Mouse (Mus musculus) spleen, embryonic (tissue): ENCODE data around the gene H2-Q6.
"Not testable (repeated sequence)": the region's sequence is repeated elsewhere in the genome, so short reads cannot be mapped to it uniquely, and the experiment has no call there.

Source experiments
- CTCF ChIA-PET: fragments of 350-600 bp; sonication (Branson Sonifier 250); formaldehyde crosslinking; loops from one replicate; lab custom pipeline; 2022; lab: Charles Lee

Gene H2-Q6

DNA sequence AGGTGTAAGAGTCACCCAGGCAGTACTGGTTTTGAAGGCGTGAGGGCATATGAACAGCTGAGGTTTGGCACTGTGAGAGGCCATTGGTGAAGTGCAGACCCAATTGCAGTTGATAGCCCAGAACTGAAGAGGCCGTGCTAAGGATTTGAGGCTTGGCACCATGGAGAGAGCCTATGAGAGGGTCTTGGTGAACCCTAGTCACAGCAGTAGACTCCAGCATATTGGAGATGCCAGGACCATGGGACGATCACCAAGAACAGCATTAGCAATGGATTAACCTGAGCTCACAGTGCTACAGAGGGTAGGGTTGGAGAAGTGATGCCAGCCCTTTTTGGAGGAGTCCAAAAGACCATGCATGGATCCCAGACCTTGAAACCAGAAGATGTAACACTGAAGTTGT lies 7.5 kb downstream of the H2-Q6 start:
- CTCF ChIA-PET, result not testable (repeated sequence)

DNA sequence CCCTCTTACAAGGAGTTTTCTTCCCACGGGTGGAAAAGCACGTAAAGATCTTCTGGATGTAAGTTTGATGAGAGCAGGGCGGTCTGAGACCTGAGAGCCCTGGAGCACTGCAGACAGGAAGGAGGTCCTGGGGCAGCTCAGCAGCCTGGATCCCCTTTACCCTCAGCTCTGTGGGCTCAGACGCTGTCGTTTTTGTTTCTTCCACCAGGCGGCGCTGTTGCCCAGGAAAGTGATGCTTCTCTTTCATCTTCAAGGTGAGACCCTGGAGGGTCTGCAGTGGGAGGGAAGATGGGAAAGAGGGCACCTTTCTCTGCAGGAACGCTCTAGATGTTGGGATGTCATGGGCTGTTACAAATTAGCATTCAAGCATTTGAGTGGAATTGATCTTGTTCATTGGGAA lies 10.2 kb downstream of the H2-Q6 start:
- CTCF ChIA-PET, result interaction anchor here (0.7 kb wide), 1 partner anchor 16 kb away, joined by 3 read pairs; no protein-coding TSS in a partner anchor

DNA sequence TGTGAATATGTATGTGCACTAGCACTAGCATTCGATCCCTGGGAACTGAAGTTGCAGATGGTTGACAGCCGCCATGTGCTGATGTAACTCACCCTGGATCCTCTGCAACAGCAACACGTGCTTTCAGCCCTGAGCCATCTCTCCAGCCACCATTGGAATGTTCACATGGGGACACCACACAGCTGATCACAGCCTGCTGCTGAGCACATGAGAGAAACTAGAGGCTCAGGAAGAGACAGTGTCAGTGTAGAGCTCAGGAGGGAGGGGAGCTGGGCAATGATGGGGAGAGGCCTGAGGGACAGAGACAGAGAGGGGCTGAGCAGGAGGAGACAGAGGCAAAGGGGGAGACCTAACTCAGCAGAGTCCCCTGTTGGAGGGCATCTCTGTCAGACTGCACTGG lies 10.9 kb downstream of the H2-Q6 start:
- CTCF ChIA-PET, result not testable (repeated sequence)

DNA sequence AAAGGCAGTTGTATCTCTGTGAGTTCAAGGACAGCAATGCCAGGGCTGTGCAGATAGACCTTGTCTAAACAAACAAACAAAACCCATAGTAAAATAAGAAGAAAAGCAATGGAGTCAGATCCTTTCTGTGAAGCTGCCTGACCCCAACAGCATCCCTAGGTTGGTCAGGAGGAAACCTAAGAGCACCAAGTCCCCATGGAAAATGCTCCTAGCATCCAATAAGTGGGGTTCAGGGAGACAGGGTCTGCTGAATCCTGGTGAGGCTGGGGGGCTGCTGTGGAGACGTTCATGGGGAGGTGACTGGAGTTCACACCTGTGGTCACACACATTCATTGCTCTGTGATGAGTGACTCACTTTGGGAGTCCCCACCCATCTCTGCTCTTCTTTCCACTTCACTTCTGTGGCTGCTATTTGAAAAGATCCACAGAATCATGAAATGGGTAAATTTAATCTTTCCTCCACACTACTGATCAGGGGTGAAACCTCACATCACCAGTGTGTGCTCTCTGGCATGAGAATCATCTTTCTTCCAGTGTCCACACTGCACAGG lies 12.8 kb downstream of the H2-Q6 start:
- CTCF ChIA-PET, result interaction anchor here (0.7 kb wide), 1 partner anchor 17 kb away, joined by 5 read pairs; no protein-coding TSS in a partner anchor

DNA sequence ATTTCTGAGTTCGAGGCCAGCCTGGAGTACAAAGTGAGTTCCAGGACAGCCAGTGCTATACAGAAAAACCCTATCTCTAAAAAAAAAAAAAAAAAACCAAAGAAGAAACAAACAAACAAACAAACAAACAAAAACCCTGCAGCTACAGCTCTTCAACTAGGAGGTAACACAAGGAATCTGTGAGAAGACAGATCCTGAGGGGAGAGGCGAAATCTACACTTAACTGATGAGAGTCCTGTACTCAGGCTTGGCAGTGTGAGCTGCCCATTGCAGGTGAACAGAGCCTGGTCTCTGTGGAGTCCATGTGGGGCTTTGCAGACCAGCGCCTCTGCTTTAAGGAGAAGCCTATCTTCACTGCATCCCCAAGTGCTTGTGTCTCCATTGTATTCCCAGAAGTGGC lies 13.7 kb downstream of the H2-Q6 start:
- CTCF ChIA-PET, result not testable (repeated sequence)

DNA sequence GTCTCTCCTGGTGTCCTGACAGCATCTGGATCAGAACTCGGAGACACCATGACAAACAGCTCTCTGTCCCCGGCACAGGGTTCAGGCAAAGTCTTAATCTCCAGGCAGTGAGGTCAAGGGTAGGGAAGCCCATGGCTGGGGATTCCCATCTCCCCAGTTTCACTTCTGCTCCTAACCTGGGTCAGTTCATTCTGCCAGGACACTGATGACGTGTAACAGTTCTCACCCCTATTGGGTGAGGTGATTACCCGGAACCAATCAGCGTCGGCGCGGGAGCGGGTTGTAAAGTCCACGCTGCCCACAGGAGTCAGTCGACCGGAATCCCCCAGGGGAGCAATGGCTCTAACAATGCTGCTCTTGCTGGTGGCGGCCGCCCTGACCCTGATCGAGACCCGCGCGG lies 14.2 kb downstream of the H2-Q6 start, which contains the start of gene H2-Q7:
Gene H2-Q7 (plus strand): TSS at position 271 of the 400 bp plus-strand sequence.
- CTCF ChIA-PET, result not testable (repeated sequence)

DNA sequence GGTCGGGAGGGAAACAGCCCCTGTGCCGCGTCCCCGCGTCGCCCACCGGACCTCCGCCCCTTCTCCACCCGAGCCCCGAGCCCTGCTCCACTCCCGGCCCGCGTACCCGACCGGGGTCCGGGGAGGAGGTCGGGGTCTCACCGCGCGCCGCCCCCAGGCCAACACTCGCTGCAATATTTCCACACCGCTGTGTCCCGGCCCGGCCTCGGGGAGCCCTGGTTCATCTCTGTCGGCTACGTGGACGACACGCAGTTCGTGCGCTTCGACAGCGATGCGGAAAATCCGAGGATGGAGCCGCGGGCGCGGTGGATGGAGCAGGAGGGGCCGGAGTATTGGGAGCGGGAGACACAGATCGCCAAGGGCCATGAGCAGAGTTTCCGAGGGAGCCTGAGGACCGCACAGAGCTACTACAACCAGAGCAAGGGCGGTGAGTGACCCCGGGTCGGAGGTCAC lies 14.7 kb downstream of the H2-Q6 start:
- CTCF ChIA-PET, result not testable (repeated sequence)

DNA sequence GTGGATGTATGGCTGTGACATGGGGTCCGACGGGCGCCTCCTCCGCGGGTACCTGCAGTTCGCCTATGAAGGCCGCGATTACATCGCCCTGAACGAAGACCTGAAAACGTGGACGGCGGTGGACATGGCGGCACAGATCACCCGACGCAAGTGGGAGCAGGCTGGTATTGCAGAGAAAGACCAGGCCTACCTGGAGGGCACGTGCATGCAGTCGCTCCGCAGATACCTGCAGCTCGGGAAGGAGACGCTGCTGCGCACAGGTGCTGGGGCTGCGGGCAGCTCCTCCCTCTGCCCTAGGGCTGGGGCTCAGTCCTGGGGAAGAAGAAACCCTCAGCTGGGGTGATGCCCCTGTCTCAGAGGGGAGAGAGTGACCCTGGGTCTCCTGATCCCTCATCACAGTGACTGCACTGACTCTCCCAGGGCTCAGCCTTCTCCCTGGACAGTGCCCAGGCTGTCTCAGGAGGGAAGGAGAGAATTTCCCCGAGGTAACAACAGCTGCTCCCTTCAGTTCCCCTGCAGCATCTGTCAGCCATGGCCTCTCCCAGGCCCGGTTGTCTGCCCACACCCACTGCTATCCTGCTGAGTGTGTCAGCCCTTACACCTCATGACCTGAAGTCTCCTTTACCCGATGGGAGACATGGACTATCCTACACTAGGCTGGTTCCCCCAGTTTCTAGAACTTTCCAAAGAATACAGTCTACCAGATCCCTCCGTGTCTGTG lies 15.4 kb downstream of the H2-Q6 start:
- CTCF ChIA-PET, result not testable (repeated sequence)

DNA sequence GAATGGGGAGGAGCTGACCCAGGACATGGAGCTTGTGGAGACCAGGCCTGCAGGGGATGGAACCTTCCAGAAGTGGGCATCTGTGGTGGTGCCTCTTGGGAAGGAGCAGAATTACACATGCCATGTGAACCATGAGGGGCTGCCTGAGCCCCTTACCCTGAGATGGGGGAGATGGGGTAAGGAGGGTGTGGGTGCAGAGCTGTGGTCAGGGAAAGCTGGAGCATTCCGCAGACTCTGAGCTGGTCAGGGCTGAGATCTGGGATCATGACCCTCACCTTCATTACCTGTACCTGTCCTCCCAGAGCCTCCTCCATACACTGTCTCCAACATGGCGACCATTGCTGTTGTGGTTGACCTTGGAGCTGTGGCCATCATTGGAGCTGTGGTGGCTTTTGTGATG lies 17.7 kb downstream of the H2-Q6 start:
- CTCF ChIA-PET, result not testable (repeated sequence)

DNA sequence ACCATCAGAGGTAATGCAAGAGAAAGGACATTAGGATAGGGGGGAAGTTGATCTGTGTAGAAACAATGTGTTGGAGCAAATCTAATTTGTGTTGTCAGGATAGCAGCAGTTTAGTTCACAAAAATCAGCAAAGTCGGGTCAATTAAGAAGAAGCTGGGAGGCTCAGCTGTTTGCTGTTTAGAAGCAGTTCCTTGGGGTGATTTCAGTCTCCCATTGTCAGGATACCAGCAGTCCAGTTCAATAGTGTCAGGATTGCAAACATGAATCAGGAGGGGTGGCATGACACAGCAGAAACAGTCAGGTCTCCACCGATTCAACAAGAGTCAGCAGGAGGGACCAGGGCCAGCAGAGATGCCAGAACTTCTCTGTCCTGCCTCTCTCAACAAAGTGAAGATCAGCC lies 19.9 kb downstream of the H2-Q6 start:
- CTCF ChIA-PET, result not testable (repeated sequence)

DNA sequence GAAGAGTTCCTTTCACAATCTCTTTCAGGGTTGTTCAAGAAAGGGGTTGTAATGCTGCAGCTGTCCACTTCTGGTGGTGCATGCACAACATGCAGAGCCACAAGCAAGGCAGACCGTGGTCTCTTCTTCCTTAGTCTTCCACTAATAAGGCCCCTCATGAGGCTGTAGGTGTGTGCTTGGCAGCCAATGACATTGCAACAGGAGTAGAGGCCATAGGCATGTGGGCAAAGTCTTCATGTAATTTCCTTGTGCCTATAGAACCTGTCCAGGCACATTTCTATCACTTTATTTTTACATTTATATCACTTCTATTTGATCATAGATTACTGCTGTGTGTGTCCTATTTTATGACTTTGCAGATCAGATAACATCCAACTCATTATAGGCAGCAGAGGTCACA lies 33.6 kb downstream of the H2-Q6 start:
- CTCF ChIA-PET, result not testable (repeated sequence)

DNA sequence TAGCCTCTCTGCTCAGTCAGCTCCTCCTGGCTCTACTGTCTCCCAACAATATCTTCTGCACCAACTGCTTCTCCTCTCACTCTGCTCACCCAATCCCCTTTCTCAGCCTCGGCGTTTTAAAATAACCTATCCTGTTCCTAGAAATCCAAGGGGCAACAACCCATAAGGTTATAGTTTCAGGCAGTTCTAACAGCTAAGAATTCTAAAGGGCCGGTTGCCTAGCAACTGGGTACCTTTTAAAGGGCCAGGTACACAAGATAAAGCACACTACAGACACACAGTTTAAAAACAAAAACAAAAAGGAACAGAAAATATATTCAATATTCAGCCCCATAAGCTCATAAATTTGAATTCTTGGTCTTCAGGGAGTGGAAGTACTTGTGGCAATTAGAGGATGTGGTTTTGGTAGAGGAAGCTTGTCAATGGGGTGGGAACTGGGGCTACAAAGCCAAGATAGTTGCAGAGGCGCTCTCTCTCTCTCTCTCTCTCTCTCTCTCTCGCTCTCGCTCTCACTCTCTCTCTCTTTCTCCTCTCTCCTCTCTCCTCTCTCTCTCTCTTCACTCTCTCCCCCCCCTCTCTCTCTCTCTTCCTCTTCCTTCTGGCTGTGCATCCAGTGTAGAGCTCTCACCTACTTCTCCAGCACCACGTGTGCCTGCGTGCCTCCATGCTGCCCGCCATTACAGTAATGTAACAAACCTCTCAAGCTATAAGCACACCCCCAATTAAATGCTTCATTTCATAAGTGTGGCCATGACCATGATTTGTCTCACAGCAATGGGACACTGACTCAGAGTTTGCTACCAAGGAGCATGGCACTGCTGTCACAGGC lies 36.1 kb downstream of the H2-Q6 start:
- CTCF ChIA-PET, result not testable (repeated sequence)

DNA sequence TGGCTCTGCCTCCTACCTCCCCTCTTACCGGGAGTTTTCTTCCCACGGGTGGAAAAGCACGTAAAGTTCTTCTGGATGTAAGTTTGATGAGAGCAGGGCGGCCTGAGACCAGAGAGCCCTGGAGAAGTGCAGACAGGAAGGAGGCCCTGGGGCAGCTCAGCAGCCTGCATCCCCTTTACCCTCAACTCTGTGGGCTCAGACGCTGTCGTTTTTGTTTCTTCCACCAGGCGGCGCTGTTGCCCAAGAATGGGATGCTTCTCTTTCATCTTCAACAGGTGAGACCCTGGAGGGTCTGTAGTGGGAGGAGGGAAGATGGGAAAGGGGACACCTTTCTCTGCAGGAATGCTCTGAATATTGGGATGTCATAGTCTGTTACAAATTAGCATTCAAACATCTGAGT lies 41.0 kb downstream of the H2-Q6 start:
- CTCF ChIA-PET, result not testable (repeated sequence)

DNA sequence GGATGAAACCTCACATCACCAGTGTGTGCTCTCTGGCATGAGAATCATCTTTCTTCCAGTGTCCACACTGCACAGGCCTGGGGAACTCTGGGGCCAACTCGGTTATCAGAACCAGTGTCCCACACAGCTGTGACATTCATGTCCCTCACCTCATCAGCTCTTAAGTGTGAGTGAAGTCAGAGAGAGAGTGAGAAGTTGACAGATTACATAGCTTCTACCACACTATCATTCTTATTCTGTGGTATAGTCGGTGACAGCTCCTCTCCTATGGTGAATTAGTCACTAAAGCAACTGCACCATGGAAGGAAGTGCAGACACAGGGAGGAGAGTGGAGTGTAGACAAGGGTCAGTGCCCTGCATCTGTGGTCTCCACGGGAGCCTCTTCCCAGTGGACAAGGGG lies 44.3 kb downstream of the H2-Q6 start:
- CTCF ChIA-PET, result not testable (repeated sequence)

DNA sequence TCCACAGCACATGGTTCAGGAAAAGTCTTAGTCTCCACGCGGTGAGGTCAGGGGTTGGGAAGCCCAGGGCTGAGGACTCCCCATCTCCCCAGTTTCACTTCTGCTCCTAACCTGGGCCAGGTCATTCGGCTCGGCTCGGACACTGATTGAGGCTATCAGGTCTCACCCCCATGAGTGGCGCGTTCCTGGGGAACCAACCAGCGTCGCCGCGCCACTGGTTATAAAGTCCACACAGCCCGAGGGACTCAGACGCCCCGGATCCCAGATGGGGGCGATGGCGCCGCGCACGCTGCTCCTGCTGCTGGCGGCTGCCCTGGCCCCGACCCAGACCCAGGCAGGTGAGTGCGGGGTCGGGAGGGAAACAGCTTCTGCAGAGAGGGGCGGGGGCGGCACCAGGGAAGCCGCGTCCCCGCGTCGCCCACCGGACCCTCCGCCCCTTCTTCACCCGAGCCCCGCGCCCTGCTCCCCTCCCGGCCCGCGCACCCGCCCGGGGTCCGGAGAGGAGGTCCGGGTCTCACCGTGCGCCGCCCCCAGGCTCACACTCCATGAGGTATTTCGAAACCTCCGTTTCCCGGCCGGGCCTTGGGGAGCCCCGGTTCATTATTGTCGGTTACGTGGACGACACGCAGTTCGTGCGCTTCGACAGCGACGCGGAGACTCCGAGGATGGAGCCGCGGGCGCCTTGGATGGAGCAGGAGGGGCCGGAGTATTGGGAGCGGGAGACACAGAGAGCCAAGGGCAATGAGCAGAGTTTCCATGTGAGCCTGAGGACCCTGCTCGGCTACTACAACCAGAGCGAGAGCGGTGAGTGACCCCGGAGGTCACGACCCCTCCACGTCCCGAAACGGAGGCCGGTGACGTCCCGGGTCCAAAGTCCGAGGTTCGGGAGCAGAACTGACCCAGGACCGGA lies 45.4 kb downstream of the H2-Q6 start, which contains the start of gene H2-Q10:
Gene H2-Q10 (plus strand): TSS at position 248 of the 910 bp plus-strand sequence.
- CTCF ChIA-PET, result no interaction called here
